Mouse (Mus musculus): ENCODE data around the gene Cmtm8. TPM values are rescaled to one million over a fixed set of nuclear protein-coding genes. Genes with fewer than 3 reads are reported as not detected.

The Cmtm8 gene
- total and polyA plus RNA-seq, 3 experiments: 0.16 TPM; not detected in 2

DNA sequence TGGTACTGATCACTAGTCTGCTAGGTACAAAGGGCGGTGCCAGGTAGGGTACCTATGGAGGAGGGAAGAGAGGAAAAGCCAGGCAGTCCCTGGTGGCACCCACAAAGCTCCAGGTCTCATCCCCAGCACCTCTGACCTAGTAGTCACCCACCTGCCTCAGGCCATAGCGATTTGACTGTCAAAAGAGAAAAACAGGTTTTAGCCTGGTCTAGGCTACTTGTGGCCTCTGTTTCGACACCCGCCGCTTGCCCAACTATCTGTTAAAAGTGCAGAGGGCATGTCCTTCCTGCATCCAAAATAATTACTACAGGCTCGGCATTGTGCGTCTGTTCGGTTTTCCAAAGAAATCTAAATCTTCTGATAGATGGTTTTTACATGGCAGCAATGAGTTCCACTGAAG lies 14.3 kb downstream of the Cmtm8 start:
- Histone ChIP-seq H3K4me1 (ENCODE audit: insufficient read depth, low read depth, low read length) (no peaks in the 10 kb centered on the region), H3K4me3 (ENCODE audit: low read depth, low read length) (no peak overlapping the region), H3K36me3 (replicated peaks) (no peaks in the 10 kb centered on the region), H3K27me3 (ENCODE audit: insufficient read depth, low read length) (no peaks in the 10 kb centered on the region; the same call in 1 of the 2 replicates), H3K9me3 (replicated peaks) (peaks cover 5% of the 10 kb centered on the region; the same call in 1 of the 2 replicates)
- no peak for DNase-seq (ENCODE audit: low spot score)
- no peak for ATAC-seq (ENCODE audit: extremely low read depth, insufficient number of reproducible peaks, low FRiP score, poor library complexity, severe bottlenecking)
- TF ChIP-seq CTCF (IDR thresholded peaks at IDR 0.05; ENCODE audit: low read depth, low read length) (no peak), POLR2AphosphoS5 (IDR thresholded peaks at IDR 0.05; ENCODE audit: insufficient replicate concordance, low read depth, low read length) (no peak), GATA2 (IDR thresholded peaks at IDR 0.05; ENCODE audit: borderline replicate concordance, low read depth, low read length) (no peak), GATA1 (IDR thresholded peaks at IDR 0.05; ENCODE audit: borderline replicate concordance, low read length) (no peak), TAL1 (conservative IDR thresholded peaks at IDR 0.05; ENCODE audit: low read depth, low read length) (no peak)

DNA sequence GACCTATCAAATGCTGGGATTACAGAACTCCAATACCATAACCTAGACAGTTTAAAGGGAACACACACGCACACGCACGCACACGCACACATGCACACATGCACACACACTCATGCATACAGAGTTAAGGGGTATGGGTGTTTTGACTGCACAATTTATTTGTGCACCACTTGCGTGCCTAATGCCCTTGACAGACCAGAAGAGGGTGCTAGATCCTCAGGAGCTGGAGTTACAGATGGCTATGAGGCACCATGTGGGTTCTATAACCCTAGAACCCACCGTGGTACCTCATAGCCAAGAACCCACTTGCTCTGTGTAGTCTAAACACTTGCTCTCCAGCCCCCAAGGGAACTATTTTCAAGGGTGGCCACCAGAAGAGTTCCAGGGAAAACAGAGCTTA lies 15.6 kb downstream of the Cmtm8 start:
- DNase-seq (ENCODE audit: low spot score) (no peak), ATAC-seq (ENCODE audit: extremely low read depth, insufficient number of reproducible peaks, low FRiP score, poor library complexity, severe bottlenecking) (no peak)
- no peaks in the 10 kb centered on the region for H3K36me3 ChIP-seq (replicated peaks)
- H3K27me3 ChIP-seq (ENCODE audit: insufficient read depth, low read length): no peaks in the 10 kb centered on the region; the same call in 1 of the 2 replicates
- H3K9me3 ChIP-seq (replicated peaks): peaks cover 6% of the 10 kb centered on the region; the same call in 1 of the 2 replicates
- TF ChIP-seq CTCF (IDR thresholded peaks at IDR 0.05; ENCODE audit: low read depth, low read length) (no peak), GATA1 (IDR thresholded peaks at IDR 0.05; ENCODE audit: borderline replicate concordance, low read length) (no peak), TAL1 (conservative IDR thresholded peaks at IDR 0.05; ENCODE audit: low read depth, low read length) (no peak), GATA2 (IDR thresholded peaks at IDR 0.05; ENCODE audit: borderline replicate concordance, low read depth, low read length) (no peak), POLR2AphosphoS5 (IDR thresholded peaks at IDR 0.05; ENCODE audit: insufficient replicate concordance, low read depth, low read length) (no peak)
- H3K4me1 ChIP-seq (ENCODE audit: insufficient read depth, low read depth, low read length): no peaks in the 10 kb centered on the region
- no peak overlapping the region for H3K4me3 ChIP-seq (ENCODE audit: low read depth, low read length)

DNA sequence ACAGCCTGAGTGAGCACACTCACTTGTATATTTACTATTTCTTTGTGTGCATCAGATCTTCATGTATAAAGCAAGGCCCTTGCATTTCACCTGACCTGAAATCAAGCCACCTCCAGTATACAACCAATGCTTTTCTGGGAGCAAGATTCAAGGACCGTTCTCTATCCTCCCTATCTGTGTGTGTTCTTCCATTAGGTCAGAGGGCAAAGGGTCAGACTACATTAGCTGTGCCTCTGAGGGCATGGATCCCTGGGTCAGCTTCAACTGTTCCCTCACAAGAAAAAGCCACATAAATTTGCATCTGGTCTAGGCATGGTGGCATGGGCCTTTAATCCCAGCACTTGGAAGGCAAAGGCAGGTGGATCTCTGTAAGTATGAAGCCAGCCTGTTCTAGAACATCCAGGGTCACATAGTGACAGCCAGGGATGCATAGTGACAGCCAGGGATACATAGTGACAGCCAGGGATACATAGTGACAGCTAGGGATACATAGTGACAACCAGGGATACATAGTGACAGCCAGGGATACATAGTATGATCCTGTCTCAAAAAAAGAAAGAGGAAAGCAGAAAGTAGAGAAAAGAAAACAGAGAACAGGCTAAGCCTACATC lies 16.6 kb downstream of the Cmtm8 start:
- Histone ChIP-seq H3K4me3 (ENCODE audit: low read depth, low read length) (no peak overlapping the region), H3K9me3 (replicated peaks) (peaks cover 12% of the 10 kb centered on the region; the same call in 1 of the 2 replicates), H3K4me1 (ENCODE audit: insufficient read depth, low read depth, low read length) (no peaks in the 10 kb centered on the region), H3K36me3 (replicated peaks) (no peaks in the 10 kb centered on the region), H3K27me3 (ENCODE audit: insufficient read depth, low read length) (no peaks in the 10 kb centered on the region; the same call in 1 of the 2 replicates)
- no peak for ATAC-seq (ENCODE audit: extremely low read depth, insufficient number of reproducible peaks, low FRiP score, poor library complexity, severe bottlenecking)
- DNase-seq (ENCODE audit: low spot score): no peak
- no peak for TF ChIP-seq POLR2AphosphoS5 (IDR thresholded peaks at IDR 0.05; ENCODE audit: insufficient replicate concordance, low read depth, low read length)
- TF ChIP-seq GATA2 (IDR thresholded peaks at IDR 0.05; ENCODE audit: borderline replicate concordance, low read depth, low read length): no peak
- TF ChIP-seq TAL1 (conservative IDR thresholded peaks at IDR 0.05; ENCODE audit: low read depth, low read length): no peak
- no peak for TF ChIP-seq GATA1 (IDR thresholded peaks at IDR 0.05; ENCODE audit: borderline replicate concordance, low read length)
- no peak for TF ChIP-seq CTCF (IDR thresholded peaks at IDR 0.05; ENCODE audit: low read depth, low read length)

DNA sequence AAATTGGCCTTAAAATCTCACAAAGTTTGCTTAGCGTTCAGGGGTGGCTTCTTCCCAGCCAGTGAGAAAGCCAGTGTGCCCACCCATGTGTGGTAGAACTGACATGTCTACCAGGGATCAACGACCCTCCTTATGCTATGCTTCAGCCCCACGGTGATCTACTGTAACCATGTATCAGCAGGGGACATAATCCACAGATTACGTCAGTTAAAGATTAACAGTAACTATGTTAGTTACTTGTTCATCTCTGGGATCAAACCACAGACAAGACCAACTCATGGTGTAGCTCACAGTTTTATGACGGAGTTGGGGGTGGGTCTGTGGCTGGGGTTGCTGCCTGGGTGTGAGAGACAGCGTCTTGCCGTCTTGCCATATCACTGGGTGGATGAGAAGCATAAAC lies 19.8 kb downstream of the Cmtm8 start:
- TF ChIP-seq POLR2AphosphoS5 (IDR thresholded peaks at IDR 0.05; ENCODE audit: insufficient replicate concordance, low read depth, low read length) (no peak), CTCF (IDR thresholded peaks at IDR 0.05; ENCODE audit: low read depth, low read length) (no peak), TAL1 (conservative IDR thresholded peaks at IDR 0.05; ENCODE audit: low read depth, low read length) (no peak), GATA2 (IDR thresholded peaks at IDR 0.05; ENCODE audit: borderline replicate concordance, low read depth, low read length) (no peak), GATA1 (IDR thresholded peaks at IDR 0.05; ENCODE audit: borderline replicate concordance, low read length) (no peak)
- H3K36me3 ChIP-seq (replicated peaks): no peaks in the 10 kb centered on the region
- H3K27me3 ChIP-seq (ENCODE audit: insufficient read depth, low read length): no peaks in the 10 kb centered on the region; the same call in 1 of the 2 replicates
- H3K4me3 ChIP-seq (ENCODE audit: low read depth, low read length): no peak overlapping the region
- H3K9me3 ChIP-seq (replicated peaks): peaks cover 14% of the 10 kb centered on the region; the same call in 1 of the 2 replicates
- DNase-seq (ENCODE audit: low spot score) (no peak), ATAC-seq (ENCODE audit: extremely low read depth, insufficient number of reproducible peaks, low FRiP score, poor library complexity, severe bottlenecking) (no peak)
- no peaks in the 10 kb centered on the region for H3K4me1 ChIP-seq (ENCODE audit: insufficient read depth, low read depth, low read length)

DNA sequence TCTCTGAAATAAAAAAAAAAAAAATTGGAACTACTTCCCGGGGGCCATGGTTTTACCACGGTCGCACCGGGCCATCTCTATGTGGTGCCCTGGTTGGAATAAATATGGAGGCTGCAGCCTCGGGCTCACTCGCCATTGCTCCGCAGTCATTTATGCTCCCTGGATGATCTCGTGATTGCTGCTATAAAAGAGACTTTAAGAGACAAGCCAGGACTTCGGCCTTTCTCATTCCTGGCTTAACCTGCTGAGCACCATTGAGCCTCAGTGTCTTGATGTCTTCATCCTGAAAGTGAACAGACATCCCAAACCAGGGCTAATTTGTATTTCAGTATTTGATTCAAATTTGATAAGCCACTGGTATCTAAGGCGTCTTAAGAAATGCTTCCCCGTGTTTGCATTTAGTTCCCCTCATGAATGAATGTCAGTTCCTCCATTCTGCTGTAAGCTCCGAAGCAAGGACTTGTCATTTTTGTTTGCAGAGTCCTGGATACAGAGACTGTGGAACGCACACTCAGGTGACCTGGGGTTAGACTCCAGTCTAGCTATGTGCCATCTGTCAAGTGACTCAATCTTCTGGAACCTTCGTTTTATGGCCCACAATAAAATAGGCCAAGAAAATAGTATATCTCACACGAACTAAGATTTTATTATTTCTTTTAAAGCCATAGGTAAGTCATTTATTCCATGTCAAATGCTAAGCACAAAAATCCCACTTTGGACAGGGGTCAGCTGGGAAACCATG lies 22.2 kb downstream of the Cmtm8 start:
- DNase-seq (ENCODE audit: low spot score): no peak
- TF ChIP-seq GATA2 (IDR thresholded peaks at IDR 0.05; ENCODE audit: borderline replicate concordance, low read depth, low read length) (no peak), GATA1 (IDR thresholded peaks at IDR 0.05; ENCODE audit: borderline replicate concordance, low read length) (no peak)
- no peaks in the 10 kb centered on the region for H3K36me3 ChIP-seq (replicated peaks)

DNA sequence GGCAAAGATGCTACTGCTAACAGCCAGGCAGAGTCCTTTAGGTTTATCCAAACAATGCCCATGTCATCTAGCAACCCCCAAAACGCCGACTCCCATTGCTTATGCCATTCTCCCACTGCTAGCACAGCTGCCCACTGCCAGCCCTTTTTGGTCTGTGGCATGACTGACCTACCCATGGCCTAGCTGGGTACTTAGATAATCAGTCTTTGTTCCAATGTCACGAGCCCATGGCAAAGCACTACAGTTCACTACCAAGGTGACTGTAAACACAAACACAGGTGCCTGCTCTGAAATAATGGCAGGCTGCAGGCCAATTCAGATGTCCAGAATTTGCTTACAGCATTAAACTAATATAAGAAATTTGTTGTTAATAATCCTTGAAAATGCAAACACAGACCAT lies 25.0 kb downstream of the Cmtm8 start:
- Histone ChIP-seq H3K4me3 (ENCODE audit: low read depth, low read length) (no peak overlapping the region), H3K27me3 (ENCODE audit: insufficient read depth, low read length) (no peaks in the 10 kb centered on the region; the same call in 1 of the 2 replicates), H3K9me3 (replicated peaks) (peaks cover 12% of the 10 kb centered on the region; the same call in 1 of the 2 replicates), H3K36me3 (replicated peaks) (no peaks in the 10 kb centered on the region), H3K4me1 (ENCODE audit: insufficient read depth, low read depth, low read length) (no peaks in the 10 kb centered on the region)
- TF ChIP-seq POLR2AphosphoS5 (IDR thresholded peaks at IDR 0.05; ENCODE audit: insufficient replicate concordance, low read depth, low read length): no peak
- no peak for TF ChIP-seq TAL1 (conservative IDR thresholded peaks at IDR 0.05; ENCODE audit: low read depth, low read length)
- TF ChIP-seq CTCF (IDR thresholded peaks at IDR 0.05; ENCODE audit: low read depth, low read length): no peak
- no peak for TF ChIP-seq GATA1 (IDR thresholded peaks at IDR 0.05; ENCODE audit: borderline replicate concordance, low read length)
- TF ChIP-seq GATA2 (IDR thresholded peaks at IDR 0.05; ENCODE audit: borderline replicate concordance, low read depth, low read length): no peak
- DNase-seq (ENCODE audit: low spot score) (no peak), ATAC-seq (ENCODE audit: extremely low read depth, insufficient number of reproducible peaks, low FRiP score, poor library complexity, severe bottlenecking) (no peak)

More for the DNA sequence above, 22.2 kb downstream of the Cmtm8 start:
- Histone ChIP-seq H3K9me3 (replicated peaks) (peaks cover 9% of the 10 kb centered on the region; the same call in 1 of the 2 replicates), H3K4me3 (ENCODE audit: low read depth, low read length) (no peak overlapping the region), H3K4me1 (ENCODE audit: insufficient read depth, low read depth, low read length) (no peaks in the 10 kb centered on the region), H3K27me3 (ENCODE audit: insufficient read depth, low read length) (no peaks in the 10 kb centered on the region; the same call in none of the 2 replicates)
- ATAC-seq (ENCODE audit: extremely low read depth, insufficient number of reproducible peaks, low FRiP score, poor library complexity, severe bottlenecking): no peak
